Mouse (Mus musculus) induced T-regulatory cell, adult 2 months (primary cell): Measurements from ENCODE around the gene Exosc5.

Source experiments
- DNase-seq: peaks from one replicate; pipeline ENCODE4 v3.0.0-alpha.2; 2012; ENCODE audit warnings: low read depth

The Exosc5 gene

GRCm38 (mm10) chr7:25658657-25659472 is at the start of gene Exosc5, which contains the start of gene Bckdha:
Gene Exosc5, plus strand, starts transcription at chr7:25659164.
Gene Bckdha, minus strand, starts transcription at chr7:25658981.
- peak; percentile 100 for DNase-seq

- no peak for DNase-seq
Observed at GRCm38 (mm10) chr7:25610056-25610455, 48.9 kb upstream of the Exosc5 start.

GRCm38 (mm10) chr7:25611501-25611900 is 47.5 kb upstream of the Exosc5 start:
- no peak for DNase-seq

- no peak for DNase-seq
Observed at GRCm38 (mm10) chr7:25614086-25614485, 44.9 kb upstream of the Exosc5 start.

GRCm38 (mm10) chr7:25614831-25615705 is 43.9 kb upstream of the Exosc5 start:
- DNase-seq, result no peak

- DNase-seq, result no peak
Observed at GRCm38 (mm10) chr7:25615706-25616011, 43.3 kb upstream of the Exosc5 start, which contains the start of gene Erich4. Gene Erich4, minus strand, starts transcription at chr7:25615892.

GRCm38 (mm10) chr7:25617376-25618160 is 41.4 kb upstream of the Exosc5 start:
- no peak for DNase-seq

- peak; percentile 99 for DNase-seq
Observed at GRCm38 (mm10) chr7:25618865-25619721, 39.9 kb upstream of the Exosc5 start, which contains the start of gene Dmac2. Gene Dmac2, plus strand, starts transcription at chr7:25619414.

- no peak for DNase-seq
Observed at GRCm38 (mm10) chr7:25619722-25619991, 39.3 kb upstream of the Exosc5 start.

GRCm38 (mm10) chr7:25620101-25620500 is 38.9 kb upstream of the Exosc5 start:
- DNase-seq, result no peak

- no peak for DNase-seq
Observed at GRCm38 (mm10) chr7:25620751-25621150, 38.2 kb upstream of the Exosc5 start.

- no peak for DNase-seq
Observed at GRCm38 (mm10) chr7:25623857-25624370, 35.0 kb upstream of the Exosc5 start.

GRCm38 (mm10) chr7:25624851-25625250 is 34.1 kb upstream of the Exosc5 start:
- DNase-seq, result no peak

GRCm38 (mm10) chr7:25625594-25626250 is 33.2 kb upstream of the Exosc5 start:
- peak; percentile 69 for DNase-seq

- peak; percentile 53 for DNase-seq
Observed at GRCm38 (mm10) chr7:25626509-25627430, 32.2 kb upstream of the Exosc5 start, which contains the start of gene B3gnt8. Gene B3gnt8, plus strand, starts transcription at chr7:25626654.

- no peak for DNase-seq
Observed at GRCm38 (mm10) chr7:25627431-25628322, 31.3 kb upstream of the Exosc5 start.

GRCm38 (mm10) chr7:25628323-25628620 is 30.7 kb upstream of the Exosc5 start:
- no peak for DNase-seq

- DNase-seq, result no peak
Observed at GRCm38 (mm10) chr7:25632679-25633078, 26.3 kb upstream of the Exosc5 start.

- DNase-seq, result peak; percentile 22
Observed at GRCm38 (mm10) chr7:25636373-25636772, 22.6 kb upstream of the Exosc5 start.
